Mouse (Mus musculus): ENCODE data around the gene Slc9a3r1. TPM values are rescaled to one million over a fixed set of nuclear protein-coding genes. Genes with fewer than 3 reads are reported as not detected.

Slc9a3r1 gene
- total RNA-seq, 1 experiment: 43.9 TPM

GRCm38 (mm10) chr11:115208776-115209732 lies 45.9 kb downstream of the Slc9a3r1 start:
- no peak overlapping the region for H3K27ac ChIP-seq (ENCODE audit: insufficient read depth, low read depth, low read length, poor library complexity, severe bottlenecking)
- in situ Hi-C loops (cut with MboI; ENCODE audit: low sequenced_read_pairs in 2 of 2, unreplicated experiment in 2 of 2): no loop called here
- H3K9ac ChIP-seq (ENCODE audit: insufficient read depth, low read depth, low read length, poor library complexity, severe bottlenecking): no peak overlapping the region
- TF ChIP-seq MAFK (IDR thresholded peaks at IDR 0.05; ENCODE audit: insufficient read depth, low read depth, low read length) (no peak), CHD2 (IDR thresholded peaks at IDR 0.05; ENCODE audit: low read depth, low read length) (no peak), ZC3H11A (IDR thresholded peaks at IDR 0.05; ENCODE audit: borderline replicate concordance, low read depth, low read length) (no peak), HCFC1 (IDR thresholded peaks at IDR 0.05; ENCODE audit: borderline replicate concordance, insufficient read depth, low read length) (no peak), ZNF384 (IDR thresholded peaks at IDR 0.05; ENCODE audit: low read depth, low read length) (no peak)
- peaks cover 4% of the 10 kb centered on the region; the same call in 1 of the 2 replicates for H3K36me3 ChIP-seq (ENCODE audit: control insufficient read depth, insufficient read depth, low read length, poor library complexity, severe bottlenecking)
- no peak overlapping the region for H3K4me3 ChIP-seq (ENCODE audit: insufficient read depth in 1 of 2, low read depth in 1 of 2, low read length in 2 of 2, poor library complexity in 1 of 2, severe bottlenecking in 1 of 2)
- DNase-seq (ENCODE audit: low read depth, low spot score): no peak
- H3K4me1 ChIP-seq (ENCODE audit: control insufficient read depth in 2 of 2, insufficient read depth in 2 of 2, low read length in 2 of 2, poor library complexity in 1 of 2): peaks cover 5 to 21% of the 10 kb centered on the region in 2 experiments
- H3K9me3 ChIP-seq (ENCODE audit: control insufficient read depth, insufficient read depth, low read depth, low read length): no peaks in the 10 kb centered on the region

DNA sequence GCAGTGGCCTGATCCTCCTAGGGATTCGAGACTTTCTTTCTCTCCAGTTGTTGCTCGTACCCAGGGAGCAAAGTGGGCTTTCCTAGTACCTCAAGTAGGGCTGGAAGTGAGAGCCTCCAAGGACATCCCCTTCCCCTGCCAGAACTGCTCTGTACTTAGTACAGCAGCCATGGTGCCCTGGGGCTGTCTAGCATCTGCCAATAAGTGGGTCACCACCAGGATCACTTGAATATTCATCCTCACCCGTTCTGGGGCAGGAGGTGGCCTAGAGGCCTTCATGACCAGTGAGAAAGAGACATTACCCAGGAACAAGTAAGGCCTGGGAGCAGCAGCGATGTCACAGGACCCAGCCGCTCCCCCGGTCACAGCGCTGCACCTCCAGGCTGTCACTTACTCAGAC lies 46.8 kb downstream of the Slc9a3r1 start:
- no peak overlapping the region for H3K4me3 ChIP-seq (ENCODE audit: insufficient read depth in 1 of 2, low read depth in 1 of 2, low read length in 2 of 2, poor library complexity in 1 of 2, severe bottlenecking in 1 of 2)
- no peak for DNase-seq (ENCODE audit: low read depth, low spot score)
- in situ Hi-C loops (cut with MboI; ENCODE audit: low sequenced_read_pairs in 2 of 2, unreplicated experiment in 2 of 2): no loop called here
- H3K36me3 ChIP-seq (ENCODE audit: control insufficient read depth, insufficient read depth, low read length, poor library complexity, severe bottlenecking): peaks cover 4% of the 10 kb centered on the region; the same call in 1 of the 2 replicates
- H3K9me3 ChIP-seq (ENCODE audit: control insufficient read depth, insufficient read depth, low read depth, low read length): no peaks in the 10 kb centered on the region
- TF ChIP-seq ZNF384 (IDR thresholded peaks at IDR 0.05; ENCODE audit: low read depth, low read length): no peak
- no peak for TF ChIP-seq MAFK (IDR thresholded peaks at IDR 0.05; ENCODE audit: insufficient read depth, low read depth, low read length)
- no peak for TF ChIP-seq HCFC1 (IDR thresholded peaks at IDR 0.05; ENCODE audit: borderline replicate concordance, insufficient read depth, low read length)
- no peak for TF ChIP-seq ZC3H11A (IDR thresholded peaks at IDR 0.05; ENCODE audit: borderline replicate concordance, low read depth, low read length)
- no peak for TF ChIP-seq CHD2 (IDR thresholded peaks at IDR 0.05; ENCODE audit: low read depth, low read length)
- no peak overlapping the region for H3K27ac ChIP-seq (ENCODE audit: insufficient read depth, low read depth, low read length, poor library complexity, severe bottlenecking)
- 0 out of 2 replicates have a peak overlapping the region, but pooled peaks have one; percentile 15 for H3K9ac ChIP-seq (ENCODE audit: insufficient read depth, low read depth, low read length, poor library complexity, severe bottlenecking)
- peaks cover 5 to 24% of the 10 kb centered on the region in 2 experiments for H3K4me1 ChIP-seq (ENCODE audit: control insufficient read depth in 2 of 2, insufficient read depth in 2 of 2, low read length in 2 of 2, poor library complexity in 1 of 2)

- peaks cover 5 to 23% of the 10 kb centered on the region in 2 experiments for H3K4me1 ChIP-seq (ENCODE audit: control insufficient read depth in 2 of 2, insufficient read depth in 2 of 2, low read length in 2 of 2, poor library complexity in 1 of 2)
- DNase-seq (ENCODE audit: low read depth, low spot score): no peak
- H3K9ac ChIP-seq (ENCODE audit: insufficient read depth, low read depth, low read length, poor library complexity, severe bottlenecking): no peak overlapping the region
- H3K36me3 ChIP-seq (ENCODE audit: control insufficient read depth, insufficient read depth, low read length, poor library complexity, severe bottlenecking): no peaks in the 10 kb centered on the region
- no peaks in the 10 kb centered on the region for H3K9me3 ChIP-seq (ENCODE audit: control insufficient read depth, insufficient read depth, low read depth, low read length)
- H3K4me3 ChIP-seq (ENCODE audit: insufficient read depth in 1 of 2, low read depth in 1 of 2, low read length in 2 of 2, poor library complexity in 1 of 2, severe bottlenecking in 1 of 2): no peak overlapping the region
- in situ Hi-C loops (cut with MboI; ENCODE audit: low sequenced_read_pairs in 2 of 2, unreplicated experiment in 2 of 2): no loop called here
- H3K27ac ChIP-seq (ENCODE audit: insufficient read depth, low read depth, low read length, poor library complexity, severe bottlenecking): no peak overlapping the region
- TF ChIP-seq CHD2 (IDR thresholded peaks at IDR 0.05; ENCODE audit: low read depth, low read length) (no peak), MAFK (IDR thresholded peaks at IDR 0.05; ENCODE audit: insufficient read depth, low read depth, low read length) (no peak), HCFC1 (IDR thresholded peaks at IDR 0.05; ENCODE audit: borderline replicate concordance, insufficient read depth, low read length) (no peak), ZC3H11A (IDR thresholded peaks at IDR 0.05; ENCODE audit: borderline replicate concordance, low read depth, low read length) (no peak), ZNF384 (IDR thresholded peaks at IDR 0.05; ENCODE audit: low read depth, low read length) (no peak)
These were observed 49.0 kb downstream of the Slc9a3r1 start for GRCm38 (mm10) chr11:115212116-115212515.

DNA sequence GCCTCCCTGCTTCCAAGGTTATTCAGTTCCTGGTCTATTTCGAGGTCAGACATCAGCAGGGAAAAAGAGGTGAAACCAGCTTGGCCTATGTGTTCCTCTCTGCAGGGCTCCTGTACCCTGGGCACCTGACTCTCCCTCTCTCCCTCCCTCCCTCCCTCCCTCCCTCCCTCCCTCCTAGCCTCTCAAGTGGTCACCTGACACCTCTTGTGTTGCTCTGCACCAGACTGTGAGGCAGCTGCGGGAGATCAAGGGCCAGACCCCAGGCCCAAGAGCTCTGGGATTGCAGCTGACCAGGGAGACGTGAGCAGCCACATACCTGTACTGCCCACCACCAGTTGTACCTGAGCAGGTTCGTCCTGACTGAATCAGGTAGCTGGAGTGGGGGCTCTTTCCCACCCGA lies 52.0 kb downstream of the Slc9a3r1 start:
- TF ChIP-seq HCFC1 (IDR thresholded peaks at IDR 0.05; ENCODE audit: borderline replicate concordance, insufficient read depth, low read length): no peak
- no peak for TF ChIP-seq ZC3H11A (IDR thresholded peaks at IDR 0.05; ENCODE audit: borderline replicate concordance, low read depth, low read length)
- TF ChIP-seq ZNF384 (IDR thresholded peaks at IDR 0.05; ENCODE audit: low read depth, low read length): no peak
- DNase-seq (ENCODE audit: low read depth, low spot score): no peak
- H3K36me3 ChIP-seq (ENCODE audit: control insufficient read depth, insufficient read depth, low read length, poor library complexity, severe bottlenecking): no peaks in the 10 kb centered on the region; the same call in 1 of the 2 replicates
- no peak overlapping the region for H3K27ac ChIP-seq (ENCODE audit: insufficient read depth, low read depth, low read length, poor library complexity, severe bottlenecking)
- no peak overlapping the region for H3K9ac ChIP-seq (ENCODE audit: insufficient read depth, low read depth, low read length, poor library complexity, severe bottlenecking)
- no peaks in the 10 kb centered on the region for H3K9me3 ChIP-seq (ENCODE audit: control insufficient read depth, insufficient read depth, low read depth, low read length)
- H3K4me3 ChIP-seq (ENCODE audit: insufficient read depth in 1 of 2, low read depth in 1 of 2, low read length in 2 of 2, poor library complexity in 1 of 2, severe bottlenecking in 1 of 2): no peak overlapping the region
- in situ Hi-C loops (cut with MboI; ENCODE audit: low sequenced_read_pairs in 2 of 2, unreplicated experiment in 2 of 2): no loop called here
- peaks cover 6 to 25% of the 10 kb centered on the region in 2 experiments for H3K4me1 ChIP-seq (ENCODE audit: control insufficient read depth in 2 of 2, insufficient read depth in 2 of 2, low read length in 2 of 2, poor library complexity in 1 of 2)
